8 mouse cellular contexts compared by ENCODE assay signal in the genomic region with DNA sequence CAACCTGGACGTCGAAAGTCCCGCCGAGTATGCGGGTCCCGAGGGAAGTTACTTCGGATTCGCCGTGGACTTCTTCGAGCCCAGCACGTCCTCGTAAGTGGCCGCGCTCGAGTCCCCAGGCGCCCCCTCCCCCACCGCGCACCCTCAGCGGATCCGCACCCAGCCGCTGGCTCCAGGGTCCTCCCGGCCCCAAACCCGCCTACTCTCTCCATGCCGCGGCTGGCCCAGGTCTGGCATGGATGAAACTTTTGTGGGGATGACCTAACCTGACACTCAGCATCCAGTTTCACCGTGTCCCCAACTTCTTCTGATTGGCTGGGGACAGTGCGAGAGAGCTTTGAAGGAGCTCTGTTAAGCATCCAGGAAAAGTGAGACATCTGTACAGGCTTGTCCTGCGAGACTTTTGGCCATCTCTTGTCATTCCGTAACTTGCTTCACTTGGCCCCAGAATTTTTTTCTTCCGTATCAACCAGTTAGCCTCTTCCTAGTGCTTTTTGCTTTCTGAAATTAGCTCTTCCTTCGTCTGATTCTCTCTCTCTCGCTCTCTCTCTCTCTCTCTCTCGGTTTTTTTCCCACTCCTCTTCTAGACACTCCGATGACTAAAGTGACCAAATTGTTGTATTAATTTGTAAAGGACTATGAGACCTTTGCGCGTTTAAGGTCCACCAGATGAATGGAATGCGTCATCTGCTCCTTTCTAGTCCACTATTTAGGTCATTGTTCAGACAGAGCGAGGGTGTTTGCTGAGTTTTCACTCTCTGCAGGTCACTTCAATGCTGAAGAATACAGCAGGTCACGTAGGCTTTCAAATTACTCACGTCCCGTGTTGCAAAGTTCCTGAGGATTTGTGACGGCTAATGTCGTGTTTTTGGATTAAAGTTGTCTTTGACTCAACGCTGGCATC. TPM values are rescaled to one million over a fixed set of nuclear protein-coding genes. Genes with fewer than 3 reads are reported as not detected.
A peak's percentile ranks its signal among the peaks of the same experiment; 100 is the strongest.
DNase-seq lines count a peak whose midpoint lies in the region; ATAC-seq and TF ChIP-seq lines count a peak whose summit lies in the region.

No protein-coding gene starts in this region.

- H3K27me3 ChIP-seq in cerebellum, adult 2 months (ENCODE audit: control insufficient read depth, insufficient read depth, low read length): no peaks in the 10 kb centered on the region
- 0 out of 2 replicates have a peak, but pooled peaks cover 5% of the 10 kb centered on the region for H3K27me3 ChIP-seq in hindbrain, embryonic 15.5 days
- no peaks in the 10 kb centered on the region for H3K27me3 ChIP-seq in limb, embryonic 13.5 days
- no peaks in the 10 kb centered on the region for H3K27me3 ChIP-seq in midbrain, embryonic 13.5 days

- WGBS in cerebellum, adult 2 months: 4% methylated on average over 44 of the region's 44 CpGs
- 3% methylated on average over 44 of the region's 44 CpGs for WGBS in hindbrain, embryonic 15.5 days
- WGBS in limb, embryonic 13.5 days: 3% methylated on average over 44 of the region's 44 CpGs
- 2% methylated on average over 43 of the region's 44 CpGs for WGBS in midbrain, embryonic 13.5 days

- no peak for DNase-seq in cerebellum, adult 11-12 months
- peak; percentile 27 to 56 for DNase-seq in cerebellum, adult 2 months
- DNase-seq in gastrocnemius, adult 18-20 months (ENCODE audit: low spot score): peak; percentile 47
- DNase-seq in spleen, postnatal 14 days (ENCODE audit: low spot score in 2 of 2): peak; percentile 17

- ATAC-seq in cerebellum, adult (ENCODE audit: insufficient number of reproducible peaks, low FRiP score, low TSS enrichment): peak; percentile 45
- peak; percentile 35 for ATAC-seq in hindbrain, embryonic 15.5 days (ENCODE audit: low FRiP score, low read depth)
- peak; percentile 52; the same call in 1 of the 2 replicates for ATAC-seq in limb, embryonic 13.5 days (ENCODE audit: low FRiP score, low read depth)
- ATAC-seq in midbrain, embryonic 13.5 days: peak; percentile 79

- H3K4me3 ChIP-seq in cerebellum, adult 2 months (replicated peaks; ENCODE audit: insufficient read depth, low read depth, low read length): peak overlapping the region; percentile 75
- H3K4me3 ChIP-seq in hindbrain, embryonic 15.5 days: peak overlapping the region; percentile 65
- H3K4me3 ChIP-seq in limb, embryonic 13.5 days: peak overlapping the region; percentile 82
- H3K4me3 ChIP-seq in midbrain, embryonic 13.5 days (replicated peaks): peak overlapping the region; percentile 79

- H3K4me1 ChIP-seq in cerebellum, adult 2 months (ENCODE audit: control insufficient read depth, insufficient read depth, low read length): no peaks in the 10 kb centered on the region
- H3K4me1 ChIP-seq in hindbrain, embryonic 15.5 days (replicated peaks): peaks cover 17% of the 10 kb centered on the region
- H3K4me1 ChIP-seq in limb, embryonic 13.5 days: peaks cover 31% of the 10 kb centered on the region
- H3K4me1 ChIP-seq in midbrain, embryonic 13.5 days (replicated peaks): peaks cover 18% of the 10 kb centered on the region

- no peaks in the 10 kb centered on the region for H3K9me3 ChIP-seq in hindbrain, embryonic 15.5 days
- H3K9me3 ChIP-seq in limb, embryonic 13.5 days: no peaks in the 10 kb centered on the region
- no peaks in the 10 kb centered on the region for H3K9me3 ChIP-seq in midbrain, embryonic 13.5 days

- H3K9ac ChIP-seq in hindbrain, embryonic 15.5 days: peak overlapping the region; percentile 65
- H3K9ac ChIP-seq in limb, embryonic 13.5 days: peak overlapping the region; percentile 95
- peak overlapping the region; percentile 74 for H3K9ac ChIP-seq in midbrain, embryonic 13.5 days (replicated peaks)

- TF ChIP-seq CTCF in cerebellum, adult 2 months (IDR thresholded peaks at IDR 0.05; ENCODE audit: borderline replicate concordance, insufficient read depth, low read depth, low read length): no peak

- H3K4me2 ChIP-seq in hindbrain, embryonic 15.5 days: peak overlapping the region; percentile 86
- H3K4me2 ChIP-seq in limb, embryonic 13.5 days (replicated peaks): peak overlapping the region; percentile 76
- peak overlapping the region; percentile 74 for H3K4me2 ChIP-seq in midbrain, embryonic 13.5 days (replicated peaks)

- 0 out of 2 replicates have a peak overlapping the region, but pooled peaks have one; percentile 44 for H3K27ac ChIP-seq in cerebellum, adult 2 months (ENCODE audit: insufficient read depth, low read length)
- H3K27ac ChIP-seq in hindbrain, embryonic 15.5 days (replicated peaks): peak overlapping the region; percentile 85
- peak overlapping the region; percentile 94 for H3K27ac ChIP-seq in limb, embryonic 13.5 days
- H3K27ac ChIP-seq in midbrain, embryonic 13.5 days: peak overlapping the region; percentile 80

- no peaks in the 10 kb centered on the region for H3K36me3 ChIP-seq in hindbrain, embryonic 15.5 days
- H3K36me3 ChIP-seq in limb, embryonic 13.5 days: no peaks in the 10 kb centered on the region
- H3K36me3 ChIP-seq in midbrain, embryonic 13.5 days: no peaks in the 10 kb centered on the region

- no peak for TF ChIP-seq POLR2A in cerebellum, adult 2 months (IDR thresholded peaks at IDR 0.05; ENCODE audit: borderline replicate concordance, insufficient read depth, low read length)

RNA-seq across cellular contexts. Expression of a gene that starts 0.9 kb away (rescaled TPM):
- 40.6 and 43.2 TPM in 2 replicates for polyA plus RNA-seq in cerebellum, adult 2 months (2012; rRNA removed)
- total RNA-seq in gastrocnemius, adult 18-20 months (2021): 10 to 100 TPM; 36.8 to 50.6 TPM
- 26.5 and 27.5 TPM in 2 replicates for polyA plus RNA-seq in hindbrain, embryonic 15.5 days (2015; fragmentation: Nextera tagmentation; extraction: Ambion mirVana)
- 70.1 and 70.2 TPM in 2 replicates for polyA plus RNA-seq in limb, embryonic 13.5 days (2015; fragmentation: Nextera tagmentation; extraction: Ambion mirVana)
- 19.7 and 23.0 TPM in 2 replicates for polyA plus RNA-seq in midbrain, embryonic 13.5 days (2015; fragmentation: Nextera tagmentation; extraction: Ambion mirVana)

Comparison
In these comparisons a context has a peak if more than half of its experiments do, and no peak if none do; other contexts are left out.
1. H3K27ac ChIP-seq: peak in every context shown above with its lines; median percentile 94 in limb, embryonic 13.5 days; 85 in hindbrain, embryonic 15.5 days; 80 in midbrain, embryonic 13.5 days; 44 in cerebellum, adult 2 months.